Mouse (Mus musculus): ENCODE measurements at regions not wholly inside any gene's neighbourhood (a gene's known extent, or its start where the extent isn't known, plus 50 kb on each side); places are given as distances from the start of the nearest gene placed in this dataset.

DNA sequence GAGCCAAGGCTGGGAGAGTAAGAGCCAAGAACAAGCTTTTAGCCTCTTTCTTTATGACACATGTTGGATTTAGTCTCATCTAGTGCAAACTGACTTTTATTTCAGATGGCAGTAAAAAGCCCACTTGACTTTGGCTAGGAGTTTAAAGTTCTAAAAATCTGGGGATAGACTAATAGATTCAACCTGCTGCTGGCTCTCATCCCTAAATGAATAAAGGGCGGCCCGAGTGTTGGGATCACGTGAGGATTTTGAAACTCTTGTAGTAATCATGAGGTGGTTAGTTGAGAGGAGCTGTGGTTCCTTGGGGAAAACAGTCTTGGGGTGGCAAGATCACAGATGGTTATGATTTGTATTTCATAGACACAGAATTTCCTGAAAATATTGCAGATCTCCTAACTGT is 975.9 kb downstream of the Robo2 start:
- TF ChIP-seq GATA1 (IDR thresholded peaks at IDR 0.05; ENCODE audit: low read length) (no peak), TAL1 (IDR thresholded peaks at IDR 0.05; ENCODE audit: low read length) (no peak)
